Mouse (Mus musculus) sigmoid colon, adult 10 weeks (tissue): ENCODE data around the gene Sprr3. TPM values are rescaled to one million over a fixed set of nuclear protein-coding genes. Genes with fewer than 3 reads are reported as not detected.

Experiments used
- polyA plus RNA-seq: library from polyadenylated mRNA; stranded (reverse); fragments of 350-450 nt; fragmentation: Illumina TruSeq; extraction: RNeasy Lipid Tissue Mini Kit (QIAGEN cat#74804); gene quantifications from one replicate; pipeline ENCODE4 v1.2.3, GENCODE M21; 2014; ENCODE audit warnings: low read depth, low replicate concordance

The Sprr3 gene
- polyA plus RNA-seq = not detected

DNA sequence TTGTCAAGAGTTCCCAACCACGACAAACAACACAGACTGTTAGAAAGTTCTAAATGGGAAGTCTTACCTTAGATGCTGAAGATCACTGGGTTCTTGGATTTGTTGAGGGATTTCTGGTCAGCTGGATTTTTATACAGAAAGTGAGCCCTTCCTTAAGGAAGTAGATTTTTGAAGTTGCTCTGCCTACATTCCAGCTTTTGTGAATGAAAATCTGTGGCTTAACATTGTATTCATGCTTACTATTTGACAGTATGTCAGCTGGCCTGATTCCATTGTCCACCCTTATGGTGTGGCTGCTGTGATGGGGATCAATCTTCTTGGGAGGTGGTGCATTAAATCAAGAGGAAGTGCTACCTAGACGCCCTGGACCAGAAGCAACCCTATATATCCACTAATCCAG, at the start of gene Sprr3:
Gene Sprr3 (minus strand): TSS at position 101 of the 400 bp plus-strand sequence.

DNA sequence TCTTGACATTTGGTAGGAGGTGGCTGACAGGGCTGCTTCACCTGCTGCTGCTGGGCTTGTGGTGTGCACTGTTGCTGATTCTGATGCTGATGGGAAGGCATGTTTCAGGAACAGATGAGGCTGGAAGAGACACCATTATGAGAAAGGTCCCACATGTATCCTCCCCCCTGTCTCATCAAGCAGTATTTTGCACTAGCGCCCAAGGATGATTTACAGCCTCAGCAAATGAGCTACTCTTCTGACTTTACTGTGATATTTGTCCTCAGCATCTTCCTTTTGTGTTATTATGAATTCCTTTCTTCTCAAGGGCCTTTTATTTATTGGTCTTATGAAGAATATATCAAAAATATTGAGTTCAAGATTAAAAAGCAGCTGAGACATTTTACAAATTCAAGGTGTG, 41.9 kb upstream of the Sprr3 start, which contains the start of gene Sprr4:
Gene Sprr4 (minus strand): TSS at position 101 of the 400 bp plus-strand sequence.

DNA sequence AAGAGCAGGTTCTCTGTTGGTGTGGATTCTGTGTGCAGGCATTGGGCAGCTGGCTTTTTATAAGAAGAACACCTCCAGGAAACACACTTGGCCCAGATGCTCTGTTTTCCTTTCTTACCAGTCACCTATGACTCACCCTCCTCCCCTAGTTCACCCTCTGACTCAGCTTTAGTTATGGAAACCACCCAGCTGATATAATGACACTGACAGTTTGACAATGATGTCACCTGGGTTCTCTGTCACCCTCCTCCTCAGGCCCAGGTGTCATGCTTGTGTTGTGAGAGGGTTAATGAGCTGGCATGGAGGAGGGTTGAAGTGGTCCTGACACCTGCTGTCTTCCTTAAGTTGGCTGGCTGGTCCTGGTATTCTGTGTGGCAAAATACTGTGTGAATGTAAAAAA, 27.3 kb upstream of the Sprr3 start, which contains the start of gene Sprr1a:
Gene Sprr1a (minus strand): TSS at position 33 of the 400 bp plus-strand sequence.

DNA sequence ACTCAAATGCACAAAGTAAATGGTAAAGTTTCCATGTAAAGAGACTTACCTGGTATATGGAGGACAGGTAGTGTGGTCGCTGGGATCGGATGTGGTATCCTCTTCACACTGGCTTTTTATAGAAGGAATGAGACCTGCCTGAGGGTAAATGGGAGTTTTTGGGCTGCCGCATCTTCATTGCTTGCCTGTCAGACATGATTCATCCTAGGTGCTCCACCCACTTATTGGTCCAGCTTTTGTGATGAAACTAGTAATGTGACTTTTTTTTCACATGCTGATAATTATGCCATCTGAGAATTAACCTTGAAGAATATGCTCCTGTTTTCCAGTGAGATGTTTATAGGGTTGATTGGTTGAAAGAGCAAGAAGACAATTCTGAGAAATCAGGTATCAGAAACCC, 19.8 kb downstream of the Sprr3 start, which contains the start of gene Sprr1b:
Gene Sprr1b (minus strand): TSS at position 101 of the 400 bp plus-strand sequence.

DNA sequence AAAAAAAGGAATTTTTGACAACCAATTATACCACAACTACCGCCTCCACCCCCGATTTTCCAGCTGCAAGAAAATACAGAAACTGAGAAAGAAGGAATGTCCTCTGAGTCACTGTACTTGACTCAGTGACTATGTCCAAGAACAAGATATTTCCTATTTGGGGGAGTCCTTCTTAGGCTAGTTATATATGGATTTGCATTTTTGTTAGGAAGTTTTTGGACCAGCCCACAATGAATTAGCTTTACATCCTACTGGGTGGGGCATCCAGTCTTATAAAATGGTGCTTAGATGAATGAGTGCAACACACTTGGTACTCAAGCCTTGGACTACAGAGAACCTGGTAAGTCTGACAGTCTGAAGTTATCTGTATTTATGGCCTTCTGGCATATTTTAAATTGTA, 26.2 kb downstream of the Sprr3 start, which contains the start of gene Sprr2k:
Gene Sprr2k (plus strand): TSS at position 301 of the 400 bp plus-strand sequence.

GRCm38 (mm10) chr3:92429323-92429722, 29.2 kb downstream of the Sprr3 start, which contains the start of gene Gm9774:
TSS of gene Gm9774 (minus strand) at chr3:92429423.

DNA sequence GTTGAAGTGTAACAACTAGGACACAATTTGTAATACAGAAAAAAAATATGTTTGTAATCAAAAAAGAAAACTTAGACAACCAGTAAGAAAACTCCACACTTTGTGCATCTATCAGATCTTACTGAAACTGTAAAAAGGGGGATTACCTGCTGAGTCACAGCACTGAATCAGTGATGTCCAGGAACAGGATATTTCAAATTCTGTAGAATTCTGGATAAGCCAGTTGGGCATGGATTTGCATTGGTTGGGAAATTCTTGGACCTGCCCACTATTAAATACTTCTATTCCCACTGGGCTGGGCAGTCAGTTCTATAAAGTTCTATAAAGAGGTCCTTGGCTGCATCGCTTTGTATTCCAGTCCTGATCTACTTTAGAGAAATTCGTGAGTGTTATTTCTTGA, 40.7 kb downstream of the Sprr3 start, which contains the start of gene Sprr2j-ps:
Gene Sprr2j-ps (plus strand): TSS at position 301 of the 400 bp plus-strand sequence.

DNA sequence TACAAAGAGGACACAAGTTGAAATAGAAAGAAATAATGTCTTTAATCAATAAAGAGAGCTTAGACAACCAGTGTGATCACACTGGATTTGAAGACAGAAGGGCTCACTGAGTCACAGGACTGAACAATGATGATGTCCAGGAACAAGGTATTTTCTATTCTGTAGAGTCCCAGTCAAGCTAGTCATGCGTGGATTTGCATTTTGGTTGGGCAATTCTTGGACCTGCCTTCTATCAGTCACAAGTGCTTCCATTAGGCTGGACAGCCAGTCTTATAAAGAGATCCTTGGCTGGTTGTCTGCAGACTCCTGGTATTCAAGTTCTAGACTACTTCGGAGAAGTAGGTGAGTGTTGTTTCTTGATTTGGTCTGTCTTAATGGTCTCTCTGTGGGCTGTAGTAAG, 50.8 kb downstream of the Sprr3 start, which contains the start of gene Sprr2i:
Gene Sprr2i (plus strand): TSS at position 301 of the 400 bp plus-strand sequence.

Other genes starting within 250 kb of the Sprr3 start
- gene Sprr2a1, start 242.9 kb downstream of the Sprr3 start, polyA plus RNA-seq = 1,777 TPM
- 3,571 TPM for gene Sprr2a2, start 242.8 kb downstream of the Sprr3 start, polyA plus RNA-seq
- 333 TPM for gene Sprr2a3, start 173.3 kb downstream of the Sprr3 start, polyA plus RNA-seq
- gene Sprr2b, start 142.1 kb downstream of the Sprr3 start, polyA plus RNA-seq = not detected
- not detected for gene Sprr2d, start 119.6 kb downstream of the Sprr3 start, polyA plus RNA-seq
- gene Sprr2e, start 106.6 kb downstream of the Sprr3 start, polyA plus RNA-seq = not detected
- gene Sprr2f, start 93.5 kb downstream of the Sprr3 start, polyA plus RNA-seq = not detected
- not detected for gene Sprr2h, start 73.0 kb downstream of the Sprr3 start, polyA plus RNA-seq
- gene Sprr2i, start 50.7 kb downstream of the Sprr3 start, polyA plus RNA-seq = not detected
- gene Sprr2j-ps, start 40.6 kb downstream of the Sprr3 start, polyA plus RNA-seq = not detected
- 5.2 TPM for gene Gm9774, start 29.3 kb downstream of the Sprr3 start, polyA plus RNA-seq
- gene Sprr2k, start 26.1 kb downstream of the Sprr3 start, polyA plus RNA-seq = not detected
- not detected for gene Sprr1b, start 19.9 kb downstream of the Sprr3 start, polyA plus RNA-seq
- 5.8 TPM for gene Sprr1a, start 27.2 kb upstream of the Sprr3 start, polyA plus RNA-seq
- not detected for gene Sprr4, start 41.8 kb upstream of the Sprr3 start, polyA plus RNA-seq
- gene 2310046K23Rik, start 75.8 kb upstream of the Sprr3 start, polyA plus RNA-seq = not detected
- gene Ivl, start 115.0 kb upstream of the Sprr3 start, polyA plus RNA-seq = not detected
- not detected for gene Smcp, start 130.3 kb upstream of the Sprr3 start, polyA plus RNA-seq
- not detected for gene 2210017I01Rik, start 148.8 kb upstream of the Sprr3 start, polyA plus RNA-seq
- gene Lce6a, start 162.9 kb upstream of the Sprr3 start, polyA plus RNA-seq = not detected
- not detected for gene Lce1a1, start 189.6 kb upstream of the Sprr3 start, polyA plus RNA-seq
- gene Lce1b, start 198.2 kb upstream of the Sprr3 start, polyA plus RNA-seq = not detected
- not detected for gene Lce1a2, start 211.6 kb upstream of the Sprr3 start, polyA plus RNA-seq
- gene Lce1c, start 220.5 kb upstream of the Sprr3 start, polyA plus RNA-seq = not detected
- gene Lce1d, start 228.5 kb upstream of the Sprr3 start, polyA plus RNA-seq = not detected